ENCODE assay signal across 16 mouse cellular contexts in genomic region chr15:12217849-12218248, GRCm38 (mm10). TPM values are rescaled to one million over a fixed set of nuclear protein-coding genes. Genes with fewer than 3 reads are reported as not detected.
DNase-seq lines count a peak whose midpoint lies in the region; ATAC-seq lines count a peak whose summit lies in the region.
"Had no signal": no experiment of that assay in that cellular context is flagged by ENCODE, and none has a peak within 500 bp of the region (broad histone marks: within the 10 kb centered on the region; RNA-seq: fewer than 3 reads in every experiment).

No protein-coding gene starts in this region.

- ATAC-seq in forebrain, embryonic 11.5 days (replicated peaks; ENCODE audit: low FRiP score) = no peak
- ATAC-seq in liver, embryonic 13.5 days (ENCODE audit: low read depth) = 0 out of 2 replicates have a peak, but pooled peaks have one; percentile 11
- ATAC-seq in embryonic facial prominence, embryonic 15.5 days (ENCODE audit: insufficient number of reproducible peaks, low FRiP score, low TSS enrichment, low read depth) = peak; percentile 61; the same call in 1 of the 2 replicates
- ATAC-seq: forebrain, embryonic 16.5 days had no signal

- H3K4me3 ChIP-seq in forebrain, embryonic 10.5 days = no peak overlapping the region
- no peak overlapping the region for H3K4me3 ChIP-seq in forebrain, embryonic 11.5 days (ENCODE audit: low read depth, low read length)
- no peak overlapping the region for H3K4me3 ChIP-seq in liver, embryonic 13.5 days (replicated peaks)
- no peak overlapping the region for H3K4me3 ChIP-seq in embryonic facial prominence, embryonic 15.5 days (replicated peaks)
- H3K4me3 ChIP-seq: heart, adult 2 months; liver, embryonic 15.5 days had no signal

- peak overlapping the region; percentile 15; the same call in 1 of the 2 replicates for H3K27ac ChIP-seq in forebrain, embryonic 10.5 days
- H3K27ac ChIP-seq in forebrain, embryonic 11.5 days (ENCODE audit: low read depth, low read length) = no peak overlapping the region
- H3K27ac ChIP-seq in liver, embryonic 13.5 days = no peak overlapping the region
- H3K27ac ChIP-seq in embryonic facial prominence, embryonic 15.5 days (replicated peaks) = no peak overlapping the region
- H3K27ac ChIP-seq: heart, adult 2 months; liver, embryonic 15.5 days had no signal

- H3K4me1 ChIP-seq in forebrain, embryonic 10.5 days = peaks cover 34% of the 10 kb centered on the region
- peaks cover 8% of the 10 kb centered on the region for H3K4me1 ChIP-seq in forebrain, embryonic 11.5 days (replicated peaks; ENCODE audit: control insufficient read depth, insufficient read depth, low read length)
- peaks cover 84% of the 10 kb centered on the region for H3K4me1 ChIP-seq in liver, embryonic 13.5 days (replicated peaks)
- peaks cover 26% of the 10 kb centered on the region for H3K4me1 ChIP-seq in embryonic facial prominence, embryonic 15.5 days

- H3K36me3 ChIP-seq in forebrain, embryonic 10.5 days (replicated peaks) = no peaks in the 10 kb centered on the region
- no peaks in the 10 kb centered on the region for H3K36me3 ChIP-seq in forebrain, embryonic 11.5 days (ENCODE audit: control insufficient read depth, insufficient read depth, low read length)
- H3K36me3 ChIP-seq in liver, embryonic 13.5 days = no peaks in the 10 kb centered on the region
- H3K36me3 ChIP-seq in embryonic facial prominence, embryonic 15.5 days = no peaks in the 10 kb centered on the region
- H3K36me3 ChIP-seq: liver, embryonic 15.5 days had no signal

- H3K27me3 ChIP-seq in forebrain, embryonic 10.5 days (ENCODE audit: poor library complexity, severe bottlenecking) = peaks cover 24% of the 10 kb centered on the region
- no peaks in the 10 kb centered on the region for H3K27me3 ChIP-seq in forebrain, embryonic 11.5 days (ENCODE audit: control insufficient read depth, insufficient read depth, low read length)
- no peaks in the 10 kb centered on the region for H3K27me3 ChIP-seq in liver, embryonic 13.5 days
- no peaks in the 10 kb centered on the region for H3K27me3 ChIP-seq in embryonic facial prominence, embryonic 15.5 days
- H3K27me3 ChIP-seq: liver, embryonic 15.5 days had no signal

- DNase-seq in forebrain, embryonic 10.5 days (ENCODE audit: extremely low spot score, low spot score) = no peak
- no peak for DNase-seq in forebrain, embryonic 11.5 days (ENCODE audit: low spot score)
- no peak for DNase-seq in liver, embryonic 13.5 days
- no peak for DNase-seq in liver
- DNase-seq in CD4-positive helper T cell, adult 2 months (ENCODE audit: low read depth, low spot score) = peak; percentile 14
- no peak for DNase-seq in spleen, postnatal 4 days (ENCODE audit: low spot score in 2 of 2)
- DNase-seq in right cerebral cortex, postnatal 36 days (ENCODE audit: low spot score in 2 of 2) = no peak
- DNase-seq: adrenal gland, postnatal 14 days; heart, adult 2 months; kidney, adult 8-10 months; kidney, postnatal 36 days; lung, postnatal 4 days; thymus, postnatal 25 days had no signal

- H3K4me2 ChIP-seq in forebrain, embryonic 11.5 days (ENCODE audit: low read depth, low read length, severe bottlenecking) = no peak overlapping the region
- no peak overlapping the region for H3K4me2 ChIP-seq in liver, embryonic 13.5 days
- H3K4me2 ChIP-seq in embryonic facial prominence, embryonic 15.5 days (replicated peaks) = no peak overlapping the region
- H3K4me2 ChIP-seq: liver, embryonic 15.5 days had no signal

- no peaks in the 10 kb centered on the region for H3K9me3 ChIP-seq in forebrain, embryonic 10.5 days
- no peaks in the 10 kb centered on the region for H3K9me3 ChIP-seq in forebrain, embryonic 11.5 days (ENCODE audit: control insufficient read depth, low read length)
- H3K9me3 ChIP-seq in liver, embryonic 13.5 days (replicated peaks) = no peaks in the 10 kb centered on the region
- H3K9me3 ChIP-seq in embryonic facial prominence, embryonic 15.5 days (replicated peaks) = no peaks in the 10 kb centered on the region
- H3K9me3 ChIP-seq: liver, embryonic 15.5 days had no signal

- no peak overlapping the region for H3K9ac ChIP-seq in forebrain, embryonic 11.5 days (ENCODE audit: low read length)
- H3K9ac ChIP-seq in liver, embryonic 13.5 days = no peak overlapping the region
- no peak overlapping the region for H3K9ac ChIP-seq in embryonic facial prominence, embryonic 15.5 days
- H3K9ac ChIP-seq: liver, embryonic 15.5 days had no signal

- WGBS in forebrain, embryonic 10.5 days = 41% methylated on average over 5 of the region's 5 CpGs
- 40% methylated on average over 5 of the region's 5 CpGs for WGBS in forebrain, embryonic 11.5 days
- WGBS in liver, embryonic 13.5 days (ENCODE audit: insufficient replicate concordance) = 68% methylated on average over 5 of the region's 5 CpGs
- 48% methylated on average over 5 of the region's 5 CpGs for WGBS in embryonic facial prominence, embryonic 15.5 days

RNA-seq across cellular contexts. Expression of gene Mtmr12, which starts 13.0 kb away (rescaled TPM):
- 15.4 and 15.9 TPM in 2 replicates for polyA plus RNA-seq in forebrain, embryonic 10.5 days (2016; fragmentation: Nextera tagmentation; extraction: Ambion mirVana)
- polyA plus RNA-seq in forebrain, embryonic 11.5 days (2014; fragmentation: Nextera tagmentation; extraction: Ambion mirVana) = 19.3 and 21.2 TPM in 2 replicates
- polyA plus RNA-seq in liver, embryonic 13.5 days (2015; fragmentation: Nextera tagmentation; extraction: Ambion mirVana) = 6.3 and 8.2 TPM in 2 replicates
- 14.6 and 16.2 TPM in 2 replicates for polyA plus RNA-seq in embryonic facial prominence, embryonic 15.5 days (2015; fragmentation: Nextera tagmentation; extraction: Ambion mirVana)
